Mouse (Mus musculus) v-Abl transformed pro-B cells (cell line): ENCODE measurements around the gene Ech1.

ENCODE experiments used
- in situ Hi-C, 2 experiments: fragments of 400-800 bp; cut with MboI; formaldehyde crosslinking; loops; one replicate each; pipeline ENCODE4 v1.15.1; 2025; ENCODE audit not compliant: unreplicated experiment in 2 of 2

The Ech1 gene

DNA sequence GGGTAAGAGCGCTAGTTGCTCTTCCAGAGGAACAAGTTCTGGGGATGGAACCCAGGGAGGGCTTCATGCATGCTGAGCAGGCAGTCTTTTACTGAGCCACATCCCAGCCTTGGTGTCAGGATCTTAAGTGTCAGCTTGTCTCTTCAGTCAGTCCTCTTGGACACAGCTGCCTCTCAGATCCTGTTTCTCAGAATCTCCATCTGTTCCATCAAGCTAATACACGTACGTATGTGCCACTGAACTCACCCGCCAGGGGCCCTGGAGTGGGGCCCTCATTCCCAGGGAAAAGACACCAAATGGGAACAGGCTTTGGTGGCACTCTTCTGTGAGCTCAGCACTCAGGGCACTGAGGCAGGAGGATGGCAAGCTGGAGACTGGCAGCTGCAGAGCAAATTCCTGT is 52.8 kb downstream of the Ech1 start:
- in situ Hi-C loops: loop anchor here in 1 of 2 experiments (25.0 kb wide), 1 partner anchor 266 kb away; no protein-coding TSS in a partner anchor

DNA sequence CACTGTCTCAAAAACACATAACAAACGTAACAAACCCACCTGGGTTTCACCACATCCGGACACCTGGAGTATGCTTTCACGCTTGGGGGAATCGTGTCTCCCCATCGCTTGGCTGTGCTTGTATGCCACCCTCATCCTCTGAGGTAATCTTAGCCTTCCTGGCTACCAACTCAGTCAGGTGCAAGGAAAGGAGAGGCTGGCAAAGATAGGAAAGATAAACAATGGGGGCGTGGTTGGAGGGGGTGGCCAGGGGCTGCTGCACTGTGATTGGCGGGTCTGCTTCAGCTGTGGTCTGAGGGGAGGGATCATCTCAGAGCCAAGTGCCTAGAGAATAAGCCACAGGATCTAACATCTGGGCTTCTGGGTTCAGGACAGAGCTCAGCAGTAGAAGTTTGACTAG is 54.6 kb downstream of the Ech1 start:
- in situ Hi-C loops: loop anchor here in 1 of 2 experiments (25.0 kb wide), 1 partner anchor 267 kb away; no protein-coding TSS in a partner anchor

DNA sequence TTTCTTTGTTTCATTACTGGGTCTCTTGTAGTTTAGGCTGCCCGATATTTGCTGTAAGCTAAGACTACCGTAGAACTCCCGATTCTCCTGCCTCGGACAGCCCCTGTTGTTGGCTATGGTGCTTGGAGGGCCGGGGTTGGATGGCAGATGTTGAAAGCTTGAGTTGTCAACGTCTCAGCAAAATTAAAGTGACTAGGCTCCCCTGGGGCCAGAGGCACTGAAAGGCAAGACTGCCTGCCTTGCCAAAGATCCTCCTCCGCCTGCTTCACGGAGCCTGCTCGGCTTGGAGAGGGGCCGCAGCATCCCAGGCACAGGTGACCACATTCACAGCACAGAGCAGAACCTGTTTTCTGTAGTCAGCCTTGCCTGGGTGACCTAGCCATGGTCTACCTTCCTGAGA is 55.5 kb downstream of the Ech1 start:
- in situ Hi-C loops: loop anchor here in 1 of 2 experiments (25.0 kb wide), 1 partner anchor 268 kb away; no protein-coding TSS in a partner anchor

DNA sequence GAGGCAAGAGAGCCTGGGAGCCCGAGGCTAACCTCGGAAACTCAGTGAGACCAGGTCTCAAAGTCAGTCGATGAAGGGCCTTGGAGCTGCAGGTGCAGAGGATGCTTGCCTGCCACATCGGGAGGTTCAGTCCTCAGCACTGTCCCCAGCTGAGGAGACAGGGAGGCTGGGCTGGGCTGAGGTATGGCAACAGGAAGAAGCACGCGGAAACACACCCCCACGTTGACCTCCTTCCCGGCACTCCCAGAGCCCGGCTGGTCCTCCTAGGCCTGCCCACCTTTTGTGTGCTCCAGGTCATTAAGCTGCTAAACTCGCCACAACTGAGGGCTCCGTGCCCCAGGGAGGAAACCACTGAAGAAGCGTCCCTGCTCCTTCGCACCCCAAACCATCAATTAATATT is 56.2 kb downstream of the Ech1 start, which contains the start of gene Capn12:
Gene Capn12 (plus strand): TSS at position 224 of the 400 bp plus-strand sequence.
- in situ Hi-C loops: loop anchor here in 1 of 2 experiments (25.0 kb wide), 1 partner anchor 269 kb away; no protein-coding TSS in a partner anchor
